Mouse (Mus musculus) heart, postnatal 0 days (tissue): ENCODE measurements around the gene Vgf. TPM values are rescaled to one million over a fixed set of nuclear protein-coding genes. Genes with fewer than 3 reads are reported as not detected.

ENCODE experiments used
- ATAC-seq: fragments of 200-750 bp; cut with Nextera tagmentation; 2 replicates; pipeline ENCODE4 v1.8.0; 2017; ENCODE audit warnings: low read depth, moderate number of reproducible peaks, moderate library complexity; ENCODE audit not compliant: insufficient read depth
- DNase-seq: peaks from one replicate; pipeline ENCODE4 v3.0.0-alpha.2; 2016; ENCODE audit warnings: low spot score
- H3K27ac ChIP-seq: fragments of 300-500 bp; sonication (generic); 2 replicates; pipeline ENCODE4 v1.5.1; 2014; ENCODE audit warnings: low read depth, mild to moderate bottlenecking
- H3K27me3 ChIP-seq: fragments of 300-500 bp; sonication (generic); 2 replicates; pipeline ENCODE4 v1.6.1; 2014; ENCODE audit warnings: low read length, mixed read lengths; ENCODE audit not compliant: control insufficient read depth, insufficient read depth
- H3K36me3 ChIP-seq: fragments of 300-500 bp; sonication (generic); replicated peaks from 2 replicates; pipeline ENCODE4 v1.6.1; 2014; ENCODE audit warnings: low read length, mixed read lengths; ENCODE audit not compliant: control insufficient read depth, insufficient read depth
- H3K4me1 ChIP-seq: fragments of 300-500 bp; sonication (generic); 2 replicates; pipeline ENCODE4 v1.6.1; 2014; ENCODE audit warnings: antibody characterized with exemption; ENCODE audit not compliant: control insufficient read depth, insufficient read depth
- H3K4me2 ChIP-seq: fragments of 300-500 bp; sonication (generic); 2 replicates; pipeline ENCODE4 v1.6.1; 2014; ENCODE audit warnings: low read depth, mild to moderate bottlenecking, low read length, moderate library complexity
- H3K4me3 ChIP-seq: fragments of 300-500 bp; sonication (generic); 2 replicates; pipeline ENCODE4 v1.5.1; 2014; ENCODE audit warnings: low read depth, low read length
- H3K9ac ChIP-seq: fragments of 300-500 bp; sonication (generic); replicated peaks from 2 replicates; pipeline ENCODE4 v1.6.1; 2014; ENCODE audit warnings: low read depth, low read length, mixed read lengths
- H3K9me3 ChIP-seq: fragments of 300-500 bp; sonication (generic); replicated peaks from 2 replicates; pipeline ENCODE4 v1.6.1; 2016; ENCODE audit warnings: low read length; ENCODE audit not compliant: control insufficient read depth
- CTCF ChIP-seq: IDR thresholded peaks from 2 replicates; pipeline ENCODE4 v1.5.1; 2016; ENCODE audit warnings: antibody characterized with exemption, control low read depth, low read depth
- EP300 ChIP-seq: IDR thresholded peaks from 2 replicates; pipeline ENCODE4 v1.6.1; 2016; ENCODE audit warnings: antibody characterized with exemption, low read depth
- WGBS: fragments of 180-500 bp; shearing (Covaris S2); extraction: QIAGEN DNeasy Blood & Tissue Kit; methylation state at CpG from one replicate; pipeline ENCODE4 v1.1.7; 2014; 5-methylcytosine and 5-hydroxymethylcytosine counted together
- polyA plus RNA-seq: library from polyadenylated mRNA; unstranded; fragments of >200 nt; fragmentation: Nextera tagmentation; extraction: Ambion mirVana; gene quantifications from 2 replicates; pipeline ENCODE4 v1.2.1, GENCODE M21; 2015
- total RNA-seq: library from RNA; depleted of rRNA; stranded (reverse); fragments of >200 nt; gene quantifications from 2 replicates; pipeline ENCODE4 v1.2.3, GENCODE M21; 2014; ENCODE audit warnings: low replicate concordance

The Vgf gene
- total and polyA plus RNA-seq, 2 experiments from 2014 or later, result not detected

GRCm38 (mm10) chr5:137072079-137072960, 46.1 kb downstream of the Vgf start, which contains the start of gene Serpine1:
Gene Serpine1 (minus strand): TSS chr5:137072268.
- H3K9ac ChIP-seq, result 0 out of 2 replicates have a peak within 1 kb of the TSS, but pooled peaks have one; percentile 2
- no peaks in the 10 kb centered on the region for H3K9me3 ChIP-seq
- H3K27ac ChIP-seq, result peak within 1 kb of the TSS; percentile 91
- WGBS, result 6% methylated on average over 23 of the region's 23 CpGs
- H3K36me3 ChIP-seq, result 0 out of 2 replicates have a peak, but pooled peaks cover 5% of the 10 kb centered on the region
- peak within 1 kb of the TSS; percentile 38 for H3K4me3 ChIP-seq
- peaks cover 44% of the 10 kb centered on the region for H3K4me1 ChIP-seq
- peak; percentile 89 for ATAC-seq
- H3K27me3 ChIP-seq, result no peaks in the 10 kb centered on the region
- peak within 1 kb of the TSS; percentile 56 for H3K4me2 ChIP-seq
- TF ChIP-seq EP300 (peak; percentile 85; the same call in 1 of the 2 replicates), CTCF (no peak)
- peak; percentile 97 for DNase-seq

- H3K4me1 ChIP-seq, result peaks cover 45% of the 10 kb centered on the region
- ATAC-seq, result no peak
- H3K27me3 ChIP-seq, result no peaks in the 10 kb centered on the region
- no peak for DNase-seq
- H3K27ac ChIP-seq, result peak overlapping the region; percentile 91
- H3K4me2 ChIP-seq, result no peak overlapping the region
- H3K4me3 ChIP-seq, result no peak overlapping the region
- no peaks in the 10 kb centered on the region for H3K9me3 ChIP-seq
- no peaks in the 10 kb centered on the region for H3K36me3 ChIP-seq
- TF ChIP-seq CTCF, result no peak
- no peak for TF ChIP-seq EP300
- H3K9ac ChIP-seq, result no peak overlapping the region
- WGBS, result 92% methylated on average over 8 of the region's 8 CpGs
These were observed 46.9 kb downstream of the Vgf start for GRCm38 (mm10) chr5:137073141-137073540.

GRCm38 (mm10) chr5:137074191-137074651, 48.0 kb downstream of the Vgf start:
- H3K4me3 ChIP-seq, result no peak overlapping the region
- no peaks in the 10 kb centered on the region for H3K9me3 ChIP-seq
- H3K9ac ChIP-seq, result no peak overlapping the region
- TF ChIP-seq CTCF, result no peak
- TF ChIP-seq EP300, result no peak
- peaks cover 55% of the 10 kb centered on the region for H3K4me1 ChIP-seq
- 43% methylated on average over 6 of the region's 6 CpGs for WGBS
- ATAC-seq (no peak), DNase-seq (peak; percentile 36)
- no peak overlapping the region for H3K4me2 ChIP-seq
- H3K27ac ChIP-seq, result peak overlapping the region; percentile 56
- no peaks in the 10 kb centered on the region for H3K36me3 ChIP-seq
- H3K27me3 ChIP-seq, result no peaks in the 10 kb centered on the region

GRCm38 (mm10) chr5:137075726-137076125, 49.5 kb downstream of the Vgf start:
- H3K9ac ChIP-seq, result peak overlapping the region; percentile 24; the same call in 1 of the 2 replicates

GRCm38 (mm10) chr5:137076191-137076930, 50.2 kb downstream of the Vgf start:
- Histone ChIP-seq H3K9ac (peak overlapping the region; percentile 24; the same call in 1 of the 2 replicates), H3K36me3 (no peaks in the 10 kb centered on the region), H3K9me3 (no peaks in the 10 kb centered on the region), H3K27ac (peak overlapping the region; percentile 92), H3K4me3 (no peak overlapping the region), H3K4me2 (no peak overlapping the region), H3K4me1 (peaks cover 55% of the 10 kb centered on the region), H3K27me3 (no peaks in the 10 kb centered on the region)
- DNase-seq (peak; percentile 86), ATAC-seq (peak; percentile 64)
- TF ChIP-seq EP300 (no peak), CTCF (no peak)
- 9% methylated on average over 11 of the region's 12 CpGs for WGBS

More at GRCm38 (mm10) chr5:137075726-137076125, 49.5 kb downstream of the Vgf start:
- H3K27ac ChIP-seq, result peak overlapping the region; percentile 92
- peaks cover 55% of the 10 kb centered on the region for H3K4me1 ChIP-seq
- 43% methylated on average over 6 of the region's 6 CpGs for WGBS
- no peaks in the 10 kb centered on the region for H3K9me3 ChIP-seq
- TF ChIP-seq CTCF (no peak), EP300 (no peak)
- no peaks in the 10 kb centered on the region for H3K36me3 ChIP-seq
- H3K4me2 ChIP-seq, result no peak overlapping the region
- ATAC-seq (no peak), DNase-seq (no peak)
- no peaks in the 10 kb centered on the region for H3K27me3 ChIP-seq
- no peak overlapping the region for H3K4me3 ChIP-seq
